Mouse (Mus musculus): ENCODE measurements around the gene Ednra.

DNA sequence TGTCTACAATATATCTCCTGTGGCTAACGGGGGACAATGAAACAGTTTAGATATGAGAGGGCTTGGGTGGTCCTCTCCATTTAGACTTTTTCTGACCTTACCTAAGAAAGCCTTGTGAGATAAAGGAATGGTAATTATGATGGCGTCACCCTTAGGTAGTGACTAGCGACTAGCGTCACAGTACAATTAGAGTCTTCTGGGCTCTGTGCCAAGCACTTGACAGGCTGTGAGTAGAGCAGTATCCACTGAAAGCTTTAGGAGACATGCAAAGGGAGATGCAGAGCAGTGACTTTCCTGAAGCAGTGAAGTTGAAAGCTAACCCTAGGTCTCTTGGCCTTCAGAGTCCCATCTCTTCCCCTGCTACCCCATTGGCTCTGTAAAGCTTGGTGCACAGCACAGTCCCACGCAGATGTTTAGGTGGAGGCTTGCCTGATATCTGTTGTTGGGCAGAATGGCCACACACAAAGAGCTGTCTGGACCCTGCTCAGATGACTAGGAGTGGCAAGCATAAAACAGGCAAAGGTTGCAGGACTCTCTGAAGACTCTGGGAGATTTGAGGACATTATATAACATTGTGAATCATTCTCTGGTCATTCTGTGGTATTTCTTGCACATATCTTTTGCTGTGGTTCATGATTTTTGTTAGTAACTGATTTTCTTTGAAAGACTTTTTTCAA lies 48.1 kb upstream of the Ednra start:
- TF ChIP-seq POLR2A (IDR thresholded peaks at IDR 0.05; ENCODE audit: insufficient read depth, low read depth, low read length) (no peak), CTCF (IDR thresholded peaks at IDR 0.05) (no peak)

Data from heart, adult 2 months (tissue).